Mouse (Mus musculus) bone marrow, adult 2 months (tissue): ENCODE measurements around the gene Galnt17. TPM values are rescaled to one million over a fixed set of nuclear protein-coding genes. Genes with fewer than 3 reads are reported as not detected.

Experiments
- H3K27ac ChIP-seq: fragments of 200-500 bp; 2 replicates; pipeline ENCODE4 v1.5.1; 2012; ENCODE audit warnings: low read depth, mild to moderate bottlenecking, control low read depth, inconsistent platforms, low read length; ENCODE audit not compliant: control insufficient read depth, poor library complexity, insufficient read depth
- H3K4me1 ChIP-seq: fragments of 200-500 bp; 2 replicates; pipeline ENCODE4 v1.6.1; 2011; ENCODE audit warnings: low read length; ENCODE audit not compliant: control insufficient read depth, insufficient read depth
- H3K4me3 ChIP-seq: fragments of 200-500 bp; replicated peaks from 2 replicates; pipeline ENCODE3; 2011; ENCODE audit warnings: mild to moderate bottlenecking, low read depth, low read length, control low read depth; ENCODE audit not compliant: control insufficient read depth
- CTCF ChIP-seq: fragments of 200-500 bp; IDR thresholded peaks from 2 replicates; pipeline ENCODE4 v1.5.1; 2011; ENCODE audit warnings: low read length, control low read depth; ENCODE audit not compliant: control insufficient read depth, insufficient read depth
- POLR2A ChIP-seq: fragments of 200-500 bp; IDR thresholded peaks from 2 replicates; pipeline ENCODE4 v1.6.1; 2011; ENCODE audit warnings: low read depth, mild to moderate bottlenecking, control low read depth, low read length, borderline replicate concordance; ENCODE audit not compliant: control insufficient read depth
- WGBS: fragments of 180-500 bp; shearing (Covaris S2); methylation state at CpG from one replicate; pipeline ENCODE4 v1.1.7; 2018; 5-methylcytosine and 5-hydroxymethylcytosine counted together
- polyA plus RNA-seq: library from polyadenylated mRNA; stranded (reverse); fragments of >200 nt; gene quantifications from 2 replicates; pipeline ENCODE4 v1.2.4, GENCODE M21; 2011; ENCODE audit warnings: low replicate concordance; ENCODE audit not compliant: missing spikeins, insufficient read depth, insufficient read length

Galnt17 gene
- polyA plus RNA-seq, 1 experiment = 1.5 TPM

DNA sequence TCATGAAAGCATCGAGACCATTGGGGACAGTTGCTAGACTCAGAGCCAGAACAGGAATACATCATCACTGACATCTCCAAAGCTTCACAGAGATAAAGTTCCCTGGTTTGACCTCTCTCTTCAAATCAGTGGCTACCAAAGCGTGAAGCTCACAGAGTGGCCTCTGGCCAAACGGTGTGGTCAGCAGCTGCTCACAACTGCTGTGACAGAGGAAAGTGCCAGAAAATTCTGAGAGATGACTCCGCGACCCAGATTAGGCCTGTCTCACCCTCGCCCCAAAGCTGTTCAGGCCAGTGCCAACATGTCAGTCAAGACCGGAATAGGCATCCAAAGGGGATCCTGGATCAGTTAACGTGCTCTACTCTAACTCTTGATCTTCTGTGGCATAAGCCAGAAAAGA is 74.5 kb downstream of the Galnt17 start:
- TF ChIP-seq POLR2A (no peak), CTCF (no peak)
- no peak overlapping the region for H3K27ac ChIP-seq
- WGBS = 83% methylated on average over 8 of the region's 8 CpGs
- H3K4me3 ChIP-seq = no peak overlapping the region
- H3K4me1 ChIP-seq = no peaks in the 10 kb centered on the region

GRCm38 (mm10) chr5:131231060-131231459 is 77.2 kb downstream of the Galnt17 start:
- no peak for TF ChIP-seq POLR2A
- no peak for TF ChIP-seq CTCF
- Histone ChIP-seq H3K4me3 (no peak overlapping the region), H3K4me1 (no peaks in the 10 kb centered on the region), H3K27ac (no peak overlapping the region)
- WGBS = 71% methylated on average over 11 of the region's 11 CpGs

DNA sequence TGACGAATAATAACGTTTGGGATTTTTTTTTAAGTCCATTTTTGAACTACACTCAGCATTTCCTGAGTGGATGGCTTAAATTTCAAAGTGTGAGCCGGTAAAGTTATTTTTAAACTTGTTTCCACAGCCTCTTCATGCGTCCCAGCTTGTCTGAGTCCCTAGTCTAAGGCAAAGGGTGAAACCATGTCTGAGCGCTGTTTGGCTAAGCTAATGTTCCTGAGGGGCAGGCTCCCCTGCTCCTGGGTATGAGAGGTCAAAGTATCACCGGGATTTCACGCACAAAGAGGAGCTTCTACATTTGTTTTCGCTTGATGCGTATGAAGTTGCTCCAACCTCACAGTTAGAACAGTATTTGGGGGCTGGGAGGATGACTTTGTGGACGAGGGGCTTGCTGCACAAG is 78.6 kb downstream of the Galnt17 start:
- no peak for TF ChIP-seq POLR2A
- no peak for TF ChIP-seq CTCF
- Histone ChIP-seq H3K4me1 (no peaks in the 10 kb centered on the region), H3K27ac (no peak overlapping the region), H3K4me3 (no peak overlapping the region)
- 65% methylated on average over 10 of the region's 10 CpGs for WGBS

GRCm38 (mm10) chr5:131223416-131223815 is 84.9 kb downstream of the Galnt17 start:
- no peaks in the 10 kb centered on the region for H3K4me1 ChIP-seq
- no peak overlapping the region for H3K4me3 ChIP-seq
- WGBS = 62% methylated on average over 1 of the region's 1 CpGs
- TF ChIP-seq POLR2A (no peak), CTCF (no peak)
- H3K27ac ChIP-seq = no peak overlapping the region

DNA sequence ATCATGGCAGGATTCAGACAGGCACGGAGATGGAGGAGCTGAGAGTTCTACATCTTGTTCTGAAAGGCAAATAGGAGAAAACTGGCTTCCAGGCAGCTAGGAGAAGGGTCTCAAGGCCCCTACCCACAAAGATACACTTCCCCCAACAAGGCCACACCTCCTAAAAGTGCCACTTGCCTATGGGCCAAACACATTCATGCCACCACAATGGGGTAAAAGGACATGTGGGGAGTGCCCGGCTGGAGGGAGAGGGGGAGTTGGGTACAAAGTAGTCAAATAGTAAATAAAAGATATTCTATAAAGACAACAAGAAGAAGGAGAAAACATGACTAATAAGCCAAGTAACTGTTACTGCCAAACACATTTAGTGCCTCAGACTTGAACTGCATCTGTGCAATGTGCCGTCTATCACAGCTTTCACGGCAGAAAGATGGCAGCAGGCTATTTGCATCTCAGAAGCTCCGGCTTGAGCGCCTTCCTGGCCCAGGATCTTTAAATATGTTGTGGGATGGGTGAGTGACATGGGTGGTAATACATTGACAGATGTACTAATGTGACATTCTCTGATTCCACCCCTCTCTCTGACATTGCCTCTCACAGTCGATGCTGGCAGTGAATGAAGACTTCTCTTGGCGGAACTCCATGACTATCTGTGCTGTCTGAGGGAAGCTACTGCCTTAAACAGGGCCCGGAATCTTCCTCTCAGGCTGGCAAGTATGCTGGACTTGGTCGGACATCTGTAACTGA is 85.6 kb downstream of the Galnt17 start:
- Histone ChIP-seq H3K4me3 (no peak overlapping the region), H3K4me1 (no peaks in the 10 kb centered on the region), H3K27ac (no peak overlapping the region)
- TF ChIP-seq CTCF (no peak), POLR2A (no peak)
- WGBS = 82% methylated on average over 10 of the region's 10 CpGs

DNA sequence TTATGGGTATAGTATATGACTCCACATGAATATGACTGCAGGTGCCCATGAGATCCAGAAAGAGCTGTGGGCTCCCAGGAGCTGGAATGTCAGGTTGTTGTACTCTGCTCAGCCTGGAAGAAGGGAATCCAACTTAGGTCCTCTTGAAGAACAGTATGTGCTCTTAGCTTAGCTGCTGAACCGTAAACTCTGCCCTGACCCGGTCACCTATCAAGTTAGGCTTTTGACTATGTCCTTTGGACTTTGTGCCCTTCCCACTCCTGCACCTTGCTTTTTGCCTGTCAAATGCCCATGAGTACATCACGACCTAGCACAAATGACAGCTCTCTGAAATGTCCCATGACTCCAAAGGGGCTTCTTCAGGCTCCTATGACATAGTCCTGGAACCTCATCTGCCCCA is 90.1 kb downstream of the Galnt17 start:
- 67% methylated on average over 3 of the region's 3 CpGs for WGBS

GRCm38 (mm10) chr5:131211618-131212017 is 96.7 kb downstream of the Galnt17 start:
- no peak for TF ChIP-seq POLR2A
- no peak for TF ChIP-seq CTCF
- WGBS = 73% methylated on average over 3 of the region's 3 CpGs
- Histone ChIP-seq H3K4me3 (no peak overlapping the region), H3K4me1 (no peaks in the 10 kb centered on the region), H3K27ac (no peak overlapping the region)

More for the DNA sequence above, 90.1 kb downstream of the Galnt17 start:
- Histone ChIP-seq H3K4me3 (no peak overlapping the region), H3K27ac (no peak overlapping the region), H3K4me1 (no peaks in the 10 kb centered on the region)
- TF ChIP-seq POLR2A = no peak
- no peak for TF ChIP-seq CTCF

DNA sequence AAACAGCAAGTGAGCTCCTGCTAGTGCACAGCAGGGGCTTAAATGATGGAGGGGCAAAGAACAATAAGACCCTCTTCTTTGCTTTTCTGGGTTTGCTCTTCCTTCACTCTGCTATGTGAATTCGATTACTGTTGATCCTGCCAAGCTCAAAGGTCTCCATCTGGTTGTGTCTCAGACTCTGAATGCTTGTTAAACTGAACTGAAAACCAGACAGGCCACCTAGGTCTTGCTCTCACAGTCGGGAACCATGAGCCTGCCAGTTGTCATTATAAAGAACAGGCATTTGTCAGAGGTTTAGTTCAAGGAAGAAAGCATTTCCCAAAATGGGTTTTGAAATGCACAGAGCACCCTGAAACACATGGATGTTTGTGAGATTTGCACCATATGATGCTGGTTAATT is 107.2 kb downstream of the Galnt17 start:
- Histone ChIP-seq H3K27ac (no peak overlapping the region), H3K4me1 (no peaks in the 10 kb centered on the region), H3K4me3 (no peak overlapping the region)
- 55% methylated on average over 2 of the region's 2 CpGs for WGBS
- no peak for TF ChIP-seq POLR2A
- TF ChIP-seq CTCF = no peak
